Mouse (Mus musculus) kidney, postnatal 25 days (tissue): ENCODE data around the gene Hpcal1.

Experiments
- DNase-seq, 2 experiments: peaks; one replicate each; pipeline ENCODE4 v3.0.0; 2021; ENCODE audit warnings: mixed read lengths in 2 of 2

Hpcal1 gene

DNA sequence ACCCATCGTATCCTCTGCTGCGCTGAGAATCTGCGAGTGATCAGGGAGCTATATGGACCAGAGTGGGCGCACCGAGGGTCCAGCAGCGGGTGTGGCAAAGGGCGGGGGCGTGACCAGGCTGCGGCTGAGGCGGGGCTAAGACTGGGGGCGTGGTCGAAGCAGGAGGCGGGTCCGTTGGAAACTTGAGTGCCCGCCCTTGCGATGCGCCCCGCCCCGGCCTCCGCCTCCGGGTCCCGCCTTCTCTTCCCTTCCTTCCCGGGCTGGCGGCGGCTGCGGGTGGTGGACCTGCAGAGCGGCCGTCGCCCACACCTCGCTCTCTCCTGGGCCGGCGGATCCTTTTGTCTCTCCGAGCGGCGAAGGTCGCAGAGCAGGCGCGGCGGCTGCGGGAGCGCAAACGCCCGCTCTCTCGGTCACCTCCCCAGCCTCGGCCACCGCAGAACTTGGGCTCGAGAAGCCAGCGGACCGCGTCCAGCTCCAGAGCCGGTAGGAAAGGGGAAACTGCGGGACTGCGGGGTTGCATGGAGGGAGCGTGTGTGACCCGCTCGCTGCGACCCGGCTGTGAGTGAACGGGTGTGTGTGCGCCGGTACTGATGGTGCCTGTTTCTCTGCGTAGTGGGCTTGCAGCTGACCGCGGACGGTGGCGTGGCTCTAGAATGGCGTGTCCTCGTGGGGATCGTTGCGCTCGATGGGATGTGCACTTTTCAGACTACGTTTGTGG lies at the start of gene Hpcal1:
Gene Hpcal1 (plus strand): TSS at position 293 of the 718 bp plus-strand sequence.
- DNase-seq = peak; percentile 98 to 99

- no peak for DNase-seq
These were observed 49.4 kb upstream of the Hpcal1 start for GRCm38 (mm10) chr12:17641269-17641668.

DNA sequence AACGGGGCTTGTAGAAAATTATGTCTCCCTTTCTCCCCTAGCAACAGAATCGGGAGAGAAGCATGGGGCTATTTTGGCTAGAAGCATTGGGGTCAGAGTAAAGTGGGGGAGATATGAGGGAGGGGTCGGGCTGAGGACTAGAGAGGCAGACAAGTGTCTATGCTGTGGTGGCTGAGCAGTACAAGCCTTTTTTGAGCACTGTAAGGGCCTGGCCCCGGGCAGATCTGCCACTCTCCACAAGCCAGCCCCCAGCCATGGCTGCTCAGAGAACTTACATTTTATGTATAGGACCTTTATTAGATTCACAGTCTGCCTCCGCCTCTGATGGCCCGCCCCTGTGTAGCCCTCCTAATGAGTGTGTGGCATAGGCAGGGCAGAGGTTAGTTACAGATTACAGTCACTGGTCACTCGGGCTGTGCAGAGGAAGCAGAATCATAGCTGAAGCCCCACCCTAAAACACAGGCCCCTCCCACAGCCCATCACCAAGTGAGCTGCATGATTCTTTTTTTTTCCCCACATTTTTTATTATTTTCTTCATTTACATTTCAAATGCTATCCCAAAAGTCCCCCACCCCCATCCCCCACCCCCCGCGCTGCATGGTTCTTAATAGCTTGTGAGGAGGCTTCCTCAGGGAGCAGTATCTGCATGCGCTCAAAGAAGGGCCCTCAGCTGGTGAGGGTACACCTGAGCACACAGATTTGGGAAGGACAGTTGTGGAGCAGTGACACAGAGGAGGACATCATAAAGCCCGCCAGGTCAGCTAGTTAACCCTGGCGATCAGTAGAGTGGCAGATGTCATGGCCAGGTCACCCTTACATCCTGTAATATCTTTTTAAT lies 46.1 kb upstream of the Hpcal1 start:
- no peak for DNase-seq

DNA sequence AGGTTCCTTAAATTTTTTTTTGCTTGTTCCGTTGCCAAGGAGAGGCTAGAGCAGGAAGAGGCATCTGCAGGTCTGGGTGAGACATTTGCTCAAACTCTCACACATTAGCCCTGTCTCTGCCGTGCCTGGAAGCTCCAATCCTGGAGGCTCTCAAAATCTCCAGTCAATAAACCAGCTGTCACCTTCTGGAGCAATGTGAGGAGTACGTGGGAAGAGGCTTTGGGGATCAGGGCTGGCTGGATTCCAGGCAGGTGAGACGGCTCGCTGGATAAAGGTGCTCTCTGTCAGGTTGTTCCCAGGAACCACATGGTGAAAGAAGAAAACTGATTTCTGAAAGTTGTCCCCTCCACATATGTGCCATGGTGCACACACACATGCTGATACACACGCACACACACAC lies 44.2 kb upstream of the Hpcal1 start:
- DNase-seq = no peak

- no peak for DNase-seq
These were observed 39.2 kb upstream of the Hpcal1 start for GRCm38 (mm10) chr12:17651223-17652095.

DNA sequence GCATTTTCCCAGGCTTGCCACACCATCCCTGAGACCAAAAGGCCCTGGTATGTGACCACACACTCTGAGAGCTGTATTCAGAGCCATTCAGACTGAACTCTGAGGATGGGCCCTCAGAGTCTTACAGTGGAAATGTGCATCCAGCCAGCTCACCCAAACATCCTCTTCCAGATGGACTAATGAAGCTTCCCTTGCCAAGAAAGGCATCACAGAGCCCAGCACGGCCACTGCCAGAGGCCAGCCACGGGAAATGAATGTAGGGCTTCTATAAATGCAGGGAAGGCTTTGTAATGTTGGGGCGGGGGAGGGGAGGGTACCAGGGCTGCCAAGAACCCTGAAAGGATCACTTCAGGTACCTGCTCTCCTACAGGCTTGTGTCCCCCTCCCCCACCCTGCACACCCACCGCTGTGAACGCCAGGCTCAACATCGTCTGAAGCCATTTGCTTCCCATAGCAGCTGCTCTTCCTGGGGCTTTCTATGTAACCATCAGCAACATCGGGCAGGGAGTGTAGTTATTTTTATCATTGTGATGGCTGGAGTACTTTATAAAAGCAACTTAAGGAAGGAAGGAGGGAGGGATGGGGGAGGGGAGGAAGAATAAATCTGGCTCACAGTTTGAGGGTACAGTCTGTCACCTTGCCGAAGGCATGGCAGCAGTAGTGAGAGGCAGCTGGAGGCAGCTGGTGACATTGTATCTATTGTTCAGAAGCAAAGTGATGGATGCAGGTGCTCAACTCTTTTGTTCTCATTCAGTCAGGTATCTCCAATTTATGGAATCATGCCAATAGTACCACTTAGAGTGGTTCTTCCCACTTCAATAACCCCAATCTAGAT lies 38.2 kb upstream of the Hpcal1 start:
- DNase-seq = no peak

GRCm38 (mm10) chr12:17653051-17653783 lies 37.4 kb upstream of the Hpcal1 start:
- no peak for DNase-seq

- DNase-seq = no peak
These were observed 33.0 kb upstream of the Hpcal1 start for GRCm38 (mm10) chr12:17657561-17658195.

GRCm38 (mm10) chr12:17658521-17658920 lies 32.1 kb upstream of the Hpcal1 start:
- DNase-seq = peak in 1 of 2 experiments; percentile 12

DNA sequence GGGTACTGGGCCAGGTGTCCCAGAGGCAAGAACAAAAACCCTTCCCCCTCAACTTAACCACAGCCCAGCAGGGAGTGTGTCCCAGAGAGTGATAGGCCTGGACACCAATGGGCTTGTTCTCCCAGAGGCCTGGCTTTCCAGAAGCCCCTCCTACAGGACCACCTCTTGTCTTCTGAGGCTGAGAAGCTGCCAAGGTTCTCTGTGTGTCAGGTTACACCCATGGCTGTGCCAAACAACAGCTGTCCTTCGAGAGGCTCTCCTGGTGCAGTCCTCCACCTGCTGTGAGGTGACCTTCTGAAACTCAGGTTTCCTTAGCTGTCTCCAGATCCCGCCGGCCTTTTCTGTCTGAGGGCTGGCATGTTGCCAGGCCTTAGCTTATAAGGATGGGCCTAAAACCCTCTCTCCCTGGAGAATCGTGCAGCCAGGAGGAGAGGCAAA lies 29.2 kb upstream of the Hpcal1 start:
- DNase-seq = peak; percentile 50 to 52

DNA sequence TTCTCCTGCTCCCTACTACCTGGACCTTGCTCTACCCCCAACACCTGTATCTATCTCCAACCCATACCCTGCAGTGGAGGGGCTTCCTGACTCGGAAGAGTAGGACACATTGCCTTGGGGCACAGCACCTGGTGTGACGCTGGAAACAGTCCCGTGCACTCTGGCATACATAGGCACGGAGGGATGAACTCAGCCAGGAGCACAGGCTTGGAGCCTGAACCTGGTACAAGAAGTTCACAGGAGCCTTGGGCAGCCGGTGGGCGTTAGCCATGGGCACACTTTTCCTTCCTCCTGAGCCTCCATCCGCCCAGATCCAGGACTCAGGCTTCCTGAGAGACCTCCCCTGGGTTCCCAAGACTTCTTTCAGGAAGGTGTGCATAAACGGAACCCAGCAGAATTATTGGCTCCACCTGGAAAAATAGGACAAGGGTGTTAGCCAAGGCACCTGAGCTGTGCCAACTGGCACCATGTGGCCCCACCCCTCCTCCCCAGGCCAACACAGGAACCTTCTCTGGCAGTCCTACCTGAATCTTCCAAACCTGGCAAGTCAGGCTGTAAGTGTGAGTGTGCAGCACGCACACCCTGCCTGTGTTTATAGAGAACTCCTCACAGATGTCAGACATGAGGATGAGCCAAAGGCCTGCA lies 26.5 kb upstream of the Hpcal1 start:
- peak; percentile 16 to 65 for DNase-seq

- peak; percentile 59 to 86 for DNase-seq
These were observed 24.7 kb upstream of the Hpcal1 start for GRCm38 (mm10) chr12:17665906-17666326.

- DNase-seq = peak; percentile 43 to 62
These were observed 24.0 kb upstream of the Hpcal1 start for GRCm38 (mm10) chr12:17666616-17667015.

GRCm38 (mm10) chr12:17673729-17674128 lies 16.9 kb upstream of the Hpcal1 start:
- no peak for DNase-seq

GRCm38 (mm10) chr12:17674182-17674812 lies 16.4 kb upstream of the Hpcal1 start:
- no peak for DNase-seq

GRCm38 (mm10) chr12:17677743-17678142 lies 12.9 kb upstream of the Hpcal1 start:
- DNase-seq = no peak

DNA sequence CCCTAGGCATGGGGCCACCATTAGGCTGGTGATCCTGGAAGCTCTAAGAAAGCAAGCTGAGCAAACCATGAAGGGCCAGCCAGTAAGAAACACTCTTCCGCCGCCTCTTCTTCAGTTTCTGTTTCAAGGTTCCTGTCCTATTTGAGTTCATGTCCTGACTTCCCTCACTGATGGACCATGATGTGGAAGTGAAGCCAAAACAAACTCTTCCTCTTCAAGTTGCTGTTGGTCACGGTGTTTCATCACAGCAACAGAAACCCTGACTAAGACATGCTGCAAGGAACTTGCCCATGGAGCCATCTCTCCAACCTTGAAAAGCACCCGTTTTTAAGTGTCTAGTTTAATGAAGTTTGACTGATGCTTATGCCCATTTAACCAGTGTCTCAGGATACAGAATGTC lies 11.1 kb upstream of the Hpcal1 start:
- DNase-seq = no peak

DNA sequence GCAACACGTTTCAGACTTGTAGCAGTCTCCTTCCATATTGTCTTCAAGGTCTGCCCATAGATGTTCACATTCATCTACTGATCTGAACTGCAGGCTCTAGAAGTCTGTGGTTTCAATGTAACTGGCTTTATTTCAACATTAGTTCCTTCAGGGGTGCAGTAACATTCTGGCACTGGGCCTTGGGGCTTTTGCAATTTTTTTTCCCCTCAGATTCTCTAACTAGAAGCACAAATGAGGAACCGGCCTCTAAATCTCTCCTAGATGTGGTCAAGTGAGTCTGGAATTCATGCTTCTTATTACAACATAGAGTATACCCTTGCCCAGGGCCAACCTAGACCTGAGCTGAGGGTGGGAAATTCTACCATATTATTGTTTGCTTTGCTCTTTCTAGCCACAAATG lies 8.5 kb upstream of the Hpcal1 start:
- no peak for DNase-seq

GRCm38 (mm10) chr12:17684315-17684714 lies 6.3 kb upstream of the Hpcal1 start:
- DNase-seq = no peak

GRCm38 (mm10) chr12:17686116-17686515 lies 4.5 kb upstream of the Hpcal1 start:
- DNase-seq = no peak
